Mouse (Mus musculus) kidney, adult 2 months (tissue): ENCODE data around the gene Olfr684.

Experiments used
- CTCF ChIP-seq: fragments of 200-500 bp; conservative IDR thresholded peaks from 2 replicates; pipeline ENCODE4 v1.5.1; 2011; ENCODE audit warnings: low read depth, mild to moderate bottlenecking, control low read depth, low read length, moderate library complexity, mixed read lengths; ENCODE audit not compliant: insufficient read depth, insufficient read length
- POLR2A ChIP-seq: fragments of 200-500 bp; IDR thresholded peaks from one replicate; pipeline ENCODE4 v1.6.1; 2011; ENCODE audit warnings: low read depth, low read length, control low read depth

GRCm38 (mm10) chr7:105170773-105171172 lies 7.3 kb upstream of the Olfr684 start:
- no peak for TF ChIP-seq CTCF
- no peak for TF ChIP-seq POLR2A
